Mouse (Mus musculus) neural tube, embryonic 13.5 days (tissue): Measurements from ENCODE around the gene Tfip11. TPM values are rescaled to one million over a fixed set of nuclear protein-coding genes. Genes with fewer than 3 reads are reported as not detected.
A peak's percentile ranks its signal among the peaks of the same experiment; 100 is the strongest.

Source experiments
- ATAC-seq: fragments of 200-750 bp; cut with Nextera tagmentation; 2 replicates; pipeline ENCODE4 v1.8.0; 2017; ENCODE audit warnings: low read depth, mild to moderate bottlenecking, moderate TSS enrichment, moderate library complexity
- H3K27ac ChIP-seq: fragments of 300-500 bp; sonication (generic); replicated peaks from 2 replicates; pipeline ENCODE4 v1.5.1; 2015; ENCODE audit warnings: moderate library complexity, mild to moderate bottlenecking, inconsistent platforms
- H3K27me3 ChIP-seq: fragments of 300-500 bp; sonication (generic); 2 replicates; pipeline ENCODE4 v1.6.1; 2015; ENCODE audit warnings: mild to moderate bottlenecking, inconsistent platforms
- H3K36me3 ChIP-seq: fragments of 300-500 bp; sonication (generic); 2 replicates; pipeline ENCODE4 v1.6.1; 2015; ENCODE audit warnings: mild to moderate bottlenecking, inconsistent platforms
- H3K4me1 ChIP-seq: fragments of 300-500 bp; sonication (generic); replicated peaks from 2 replicates; pipeline ENCODE4 v1.6.1; 2015; ENCODE audit warnings: inconsistent platforms
- H3K4me2 ChIP-seq: fragments of 300-500 bp; sonication (generic); 2 replicates; pipeline ENCODE4 v1.6.1; 2015; ENCODE audit warnings: inconsistent platforms, mild to moderate bottlenecking, moderate library complexity
- H3K4me3 ChIP-seq: fragments of 300-500 bp; sonication (generic); 2 replicates; pipeline ENCODE4 v1.5.1; 2015; ENCODE audit warnings: mild to moderate bottlenecking, inconsistent platforms
- H3K9ac ChIP-seq: fragments of 300-500 bp; sonication (generic); 2 replicates; pipeline ENCODE4 v1.6.1; 2015; ENCODE audit warnings: moderate library complexity, mild to moderate bottlenecking, inconsistent platforms
- H3K9me3 ChIP-seq: fragments of 300-500 bp; sonication (generic); 2 replicates; pipeline ENCODE4 v1.6.1; 2016; ENCODE audit warnings: inconsistent platforms
- WGBS: fragments of 180-500 bp; shearing (Covaris S2); methylation state at CpG from one replicate; pipeline ENCODE4 v1.1.7; 2015; 5-methylcytosine and 5-hydroxymethylcytosine counted together
- polyA plus RNA-seq: library from polyadenylated mRNA; unstranded; fragments of >200 nt; fragmentation: Nextera tagmentation; extraction: Ambion mirVana; gene quantifications from 2 replicates; pipeline ENCODE4 v1.2.1, GENCODE M21; 2015

Gene Tfip11
- polyA plus RNA-seq, 1 experiment from 2014 or later: 29.7 TPM

- Histone ChIP-seq H3K36me3 (peaks cover 51% of the 10 kb centered on the region), H3K9ac (0 out of 2 replicates have a peak overlapping the region, but pooled peaks have one; percentile 3), H3K4me3 (no peak overlapping the region), H3K27me3 (no peaks in the 10 kb centered on the region), H3K4me2 (no peak overlapping the region), H3K4me1 (peaks cover 25% of the 10 kb centered on the region), H3K9me3 (no peaks in the 10 kb centered on the region), H3K27ac (no peak overlapping the region)
- no peak for ATAC-seq
- 92% methylated on average over 15 of the region's 15 CpGs for WGBS
Measured at GRCm38 (mm10) chr5:112327854-112328253, 1.7 kb downstream of the Tfip11 start.

DNA sequence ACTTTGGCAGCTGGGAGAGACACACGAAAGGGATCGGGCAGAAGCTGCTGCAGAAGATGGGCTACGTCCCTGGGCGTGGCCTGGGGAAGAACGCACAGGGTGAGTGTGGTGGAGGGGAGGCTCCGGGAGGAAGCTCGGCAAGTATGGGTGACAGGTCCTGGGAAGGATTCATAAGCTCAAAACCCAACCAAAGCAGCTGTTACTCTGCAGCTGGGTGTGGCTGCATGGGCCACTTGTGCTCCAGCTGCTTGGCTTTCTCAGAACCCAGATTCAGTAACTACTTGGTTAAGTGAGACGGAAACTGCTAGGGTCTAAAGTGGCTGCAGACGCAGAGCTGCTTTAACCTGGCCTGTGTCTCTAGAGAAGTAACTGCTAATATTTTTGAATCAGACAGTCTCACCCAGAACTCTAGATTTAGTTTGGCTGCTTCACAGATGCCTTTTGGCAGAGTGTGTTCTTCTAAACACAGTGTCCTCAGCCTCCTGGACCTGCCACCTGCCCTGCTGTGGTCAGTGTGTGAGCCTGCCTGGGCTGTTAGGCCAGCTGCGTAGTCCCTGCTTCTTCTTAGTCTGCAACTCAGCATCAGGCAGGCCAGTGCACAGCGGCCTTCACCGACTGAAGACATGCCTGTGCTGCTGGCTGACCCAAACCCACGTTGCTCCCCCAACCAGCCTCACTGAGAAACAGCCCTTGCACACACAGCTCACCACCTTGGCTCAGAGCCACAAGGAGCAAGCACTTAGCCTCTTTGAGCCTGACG is 3.8 kb downstream of the Tfip11 start:
- no peak overlapping the region for H3K4me3 ChIP-seq
- H3K36me3 ChIP-seq: peaks cover 72% of the 10 kb centered on the region
- WGBS: 94% methylated on average over 14 of the region's 14 CpGs
- ATAC-seq: no peak
- no peaks in the 10 kb centered on the region for H3K9me3 ChIP-seq
- H3K4me2 ChIP-seq: no peak overlapping the region
- no peak overlapping the region for H3K9ac ChIP-seq
- peaks cover 25% of the 10 kb centered on the region for H3K4me1 ChIP-seq
- H3K27me3 ChIP-seq: no peaks in the 10 kb centered on the region
- no peak overlapping the region for H3K27ac ChIP-seq

DNA sequence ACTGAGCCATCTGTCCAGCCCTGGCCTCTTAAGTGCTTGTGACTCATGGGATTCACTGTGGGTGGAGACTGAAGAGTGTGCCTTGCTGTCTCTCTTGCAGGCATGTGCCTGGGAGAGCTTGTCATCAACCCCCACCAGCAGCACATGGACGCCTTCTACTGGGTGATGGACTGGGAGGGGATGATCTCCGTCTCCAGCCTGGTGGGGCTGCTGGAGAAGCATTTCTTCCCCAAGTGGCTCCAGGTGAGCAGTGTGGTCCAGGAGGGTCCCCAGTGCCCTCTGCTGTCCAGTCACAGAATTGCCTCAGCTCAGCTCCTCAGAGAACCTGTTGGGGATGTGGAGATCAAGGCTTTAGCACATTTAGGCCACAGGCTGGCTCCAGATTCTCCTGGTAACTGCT is 9.3 kb downstream of the Tfip11 start:
- no peak for ATAC-seq
- WGBS: 22% methylated on average over 2 of the region's 2 CpGs
- peaks cover 93% of the 10 kb centered on the region for H3K36me3 ChIP-seq
- H3K4me3 ChIP-seq: no peak overlapping the region
- H3K9me3 ChIP-seq: no peaks in the 10 kb centered on the region
- no peaks in the 10 kb centered on the region for H3K27me3 ChIP-seq
- no peak overlapping the region for H3K4me2 ChIP-seq
- no peak overlapping the region for H3K9ac ChIP-seq
- no peak overlapping the region for H3K27ac ChIP-seq
- no peaks in the 10 kb centered on the region for H3K4me1 ChIP-seq

DNA sequence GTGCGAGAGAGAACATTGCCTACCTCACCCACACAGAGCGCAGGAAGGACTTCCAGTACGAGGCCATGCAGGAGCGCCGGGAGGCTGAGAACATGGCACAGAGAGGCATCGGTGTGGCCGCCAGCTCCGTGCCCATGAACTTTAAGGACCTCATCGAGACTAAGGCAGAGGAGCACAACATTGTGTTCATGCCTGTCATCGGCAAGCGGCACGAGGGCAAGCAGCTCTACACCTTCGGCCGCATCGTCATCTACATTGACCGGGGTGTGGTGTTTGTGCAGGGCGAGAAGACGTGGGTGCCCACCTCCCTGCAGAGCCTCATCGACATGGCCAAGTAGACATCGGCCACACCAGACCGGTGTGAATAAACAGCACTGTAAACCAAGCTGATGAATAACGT is 10.8 kb downstream of the Tfip11 start:
- H3K4me2 ChIP-seq: no peak overlapping the region
- H3K27me3 ChIP-seq: no peaks in the 10 kb centered on the region
- no peak overlapping the region for H3K9ac ChIP-seq
- H3K36me3 ChIP-seq: peaks cover 78% of the 10 kb centered on the region
- ATAC-seq: no peak
- no peak overlapping the region for H3K4me3 ChIP-seq
- 91% methylated on average over 22 of the region's 22 CpGs for WGBS
- no peak overlapping the region for H3K27ac ChIP-seq
- H3K4me1 ChIP-seq: peaks cover 11% of the 10 kb centered on the region
- no peaks in the 10 kb centered on the region for H3K9me3 ChIP-seq

- H3K9me3 ChIP-seq: no peaks in the 10 kb centered on the region
- peaks cover 27% of the 10 kb centered on the region for H3K4me1 ChIP-seq
- H3K4me2 ChIP-seq: no peak overlapping the region
- no peak for ATAC-seq
- H3K27ac ChIP-seq: no peak overlapping the region
- no peak overlapping the region for H3K4me3 ChIP-seq
- 64% methylated on average over 7 of the region's 7 CpGs for WGBS
- no peaks in the 10 kb centered on the region for H3K27me3 ChIP-seq
- no peak overlapping the region for H3K9ac ChIP-seq
- peaks cover 55% of the 10 kb centered on the region for H3K36me3 ChIP-seq
Measured at GRCm38 (mm10) chr5:112339215-112339614, 13.1 kb downstream of the Tfip11 start.

GRCm38 (mm10) chr5:112342463-112343204 is 16.5 kb downstream of the Tfip11 start, which contains the start of the genes Srrd and Hps4:
TSS of gene Srrd (minus strand) at chr5:112343040.
TSS of gene Hps4 (plus strand) at chr5:112343083.
- H3K36me3 ChIP-seq: peaks cover 27% of the 10 kb centered on the region
- 2% methylated on average over 52 of the region's 64 CpGs for WGBS
- peak; percentile 73 for ATAC-seq

GRCm38 (mm10) chr5:112343205-112343595 is 17.0 kb downstream of the Tfip11 start:
- Histone ChIP-seq H3K27me3 (no peaks in the 10 kb centered on the region), H3K9ac (peak overlapping the region; percentile 91), H3K27ac (peak overlapping the region; percentile 64; the same call in 1 of the 2 replicates), H3K36me3 (peaks cover 27% of the 10 kb centered on the region), H3K4me1 (peaks cover 52% of the 10 kb centered on the region), H3K9me3 (no peaks in the 10 kb centered on the region), H3K4me3 (peak overlapping the region; percentile 93), H3K4me2 (peak overlapping the region; percentile 88)
- WGBS: 0% methylated on average over 24 of the region's 24 CpGs
- ATAC-seq: peak; percentile 78

More at GRCm38 (mm10) chr5:112342463-112343204, 16.5 kb downstream of the Tfip11 start, which contains the start of the genes Srrd and Hps4:
- Histone ChIP-seq H3K9ac (peak within 1 kb of the TSS; percentile 91), H3K4me1 (peaks cover 52% of the 10 kb centered on the region), H3K4me2 (peak within 1 kb of the TSS; percentile 88), H3K27ac (peak within 1 kb of the TSS; percentile 64), H3K27me3 (no peaks in the 10 kb centered on the region), H3K9me3 (no peaks in the 10 kb centered on the region), H3K4me3 (peak within 1 kb of the TSS; percentile 93)

GRCm38 (mm10) chr5:112344092-112344960 is 18.2 kb downstream of the Tfip11 start:
- no peak for ATAC-seq
- no peaks in the 10 kb centered on the region for H3K9me3 ChIP-seq
- H3K27ac ChIP-seq: no peak overlapping the region
- H3K36me3 ChIP-seq: peaks cover 28% of the 10 kb centered on the region
- peaks cover 52% of the 10 kb centered on the region for H3K4me1 ChIP-seq
- H3K27me3 ChIP-seq: no peaks in the 10 kb centered on the region
- no peak overlapping the region for H3K4me2 ChIP-seq
- 80% methylated on average over 6 of the region's 6 CpGs for WGBS
- H3K9ac ChIP-seq: peak overlapping the region; percentile 50
- no peak overlapping the region for H3K4me3 ChIP-seq

GRCm38 (mm10) chr5:112346211-112346965 is 20.2 kb downstream of the Tfip11 start:
- Histone ChIP-seq H3K4me1 (peaks cover 48% of the 10 kb centered on the region), H3K9ac (peak overlapping the region; percentile 50), H3K27ac (no peak overlapping the region), H3K27me3 (no peaks in the 10 kb centered on the region), H3K4me3 (no peak overlapping the region), H3K4me2 (no peak overlapping the region; the same call in 1 of the 2 replicates), H3K9me3 (no peaks in the 10 kb centered on the region), H3K36me3 (peaks cover 42% of the 10 kb centered on the region)
- ATAC-seq: no peak
- 85% methylated on average over 16 of the region's 16 CpGs for WGBS

DNA sequence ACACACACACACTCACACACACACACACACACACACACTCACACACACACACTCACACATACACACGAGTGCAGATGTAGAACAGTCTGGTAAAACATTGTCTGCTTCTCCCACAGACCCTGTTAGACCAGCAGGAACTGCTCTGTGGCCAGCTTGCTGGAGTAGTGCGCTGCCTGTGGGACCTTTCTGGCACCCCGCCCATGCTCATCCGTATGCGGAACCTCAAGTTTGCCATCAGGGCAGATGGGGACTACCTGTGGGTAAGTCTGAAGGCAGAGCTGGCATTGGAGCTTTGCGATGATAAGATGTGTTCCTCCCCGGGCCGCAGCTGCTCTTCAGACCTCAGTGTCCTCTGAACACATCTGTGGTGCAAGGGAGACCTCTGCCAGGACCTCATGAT is 23.0 kb downstream of the Tfip11 start:
- H3K4me2 ChIP-seq: no peak overlapping the region
- no peaks in the 10 kb centered on the region for H3K9me3 ChIP-seq

DNA sequence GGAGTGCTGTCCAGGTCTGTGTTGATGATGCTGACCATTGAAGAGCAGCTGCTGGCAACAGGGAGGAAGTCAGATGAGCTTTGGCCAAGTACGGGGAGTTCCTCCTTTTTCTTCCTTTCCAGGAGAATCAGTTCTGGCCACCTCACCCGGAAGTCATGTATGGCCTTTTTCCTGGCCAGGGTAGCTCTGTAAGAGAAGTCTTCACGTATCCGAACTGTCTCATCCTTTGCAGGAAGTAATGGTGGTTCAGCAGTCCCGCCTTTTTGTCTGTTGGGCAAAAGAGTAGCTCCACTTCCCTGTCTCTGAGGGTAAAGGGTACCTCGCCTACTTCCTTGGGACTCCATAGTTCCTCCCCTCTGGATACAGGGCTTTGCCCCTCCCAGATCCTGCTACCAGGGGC is 29.3 kb downstream of the Tfip11 start:
- Histone ChIP-seq H3K9ac (no peak overlapping the region), H3K4me3 (no peak overlapping the region), H3K36me3 (peaks cover 77% of the 10 kb centered on the region), H3K9me3 (no peaks in the 10 kb centered on the region), H3K4me2 (no peak overlapping the region), H3K27me3 (no peaks in the 10 kb centered on the region), H3K4me1 (no peaks in the 10 kb centered on the region), H3K27ac (no peak overlapping the region)
- no peak for ATAC-seq
- 90% methylated on average over 6 of the region's 6 CpGs for WGBS

More for the DNA sequence above, 23.0 kb downstream of the Tfip11 start:
- H3K36me3 ChIP-seq: peaks cover 69% of the 10 kb centered on the region
- ATAC-seq: 0 out of 2 replicates have a peak, but pooled peaks have one; percentile 19
- no peaks in the 10 kb centered on the region for H3K27me3 ChIP-seq
- H3K4me3 ChIP-seq: no peak overlapping the region
- no peak overlapping the region for H3K9ac ChIP-seq
- 82% methylated on average over 8 of the region's 8 CpGs for WGBS
- H3K27ac ChIP-seq: no peak overlapping the region
- peaks cover 26% of the 10 kb centered on the region for H3K4me1 ChIP-seq
